Mouse (Mus musculus) forebrain, embryonic 11.5 days (tissue): Measurements from ENCODE around the gene Grm3. TPM values are rescaled to one million over a fixed set of nuclear protein-coding genes. Genes with fewer than 3 reads are reported as not detected.

ENCODE experiments used
- ATAC-seq: fragments of 200-750 bp; cut with Nextera tagmentation; replicated peaks from 2 replicates; pipeline ENCODE4 v1.8.0; 2017; ENCODE audit warnings: moderate TSS enrichment; ENCODE audit not compliant: low FRiP score
- DNase-seq: peaks from one replicate; pipeline ENCODE4 v3.0.0-alpha.2; 2017; ENCODE audit warnings: low spot score
- H3K27ac ChIP-seq: fragments of 300-500 bp; sonication (generic); 2 replicates; pipeline ENCODE4 v1.5.1; 2014; ENCODE audit warnings: low read depth, low read length
- H3K27me3 ChIP-seq: fragments of 300-500 bp; sonication (generic); 2 replicates; pipeline ENCODE4 v1.6.1; 2014; ENCODE audit warnings: mild to moderate bottlenecking, low read length, mixed read lengths; ENCODE audit not compliant: control insufficient read depth, insufficient read depth
- H3K36me3 ChIP-seq: fragments of 300-500 bp; sonication (generic); 2 replicates; pipeline ENCODE4 v1.6.1; 2014; ENCODE audit warnings: mild to moderate bottlenecking, low read length, moderate library complexity, mixed read lengths; ENCODE audit not compliant: control insufficient read depth, insufficient read depth
- H3K4me1 ChIP-seq: fragments of 300-500 bp; sonication (generic); replicated peaks from 2 replicates; pipeline ENCODE4 v1.6.1; 2014; ENCODE audit warnings: low read length, mixed read lengths; ENCODE audit not compliant: control insufficient read depth, insufficient read depth
- H3K4me2 ChIP-seq: fragments of 300-500 bp; sonication (generic); 2 replicates; pipeline ENCODE4 v1.6.1; 2014; ENCODE audit warnings: low read depth, mild to moderate bottlenecking, low read length, moderate library complexity, mixed read lengths; ENCODE audit not compliant: severe bottlenecking
- H3K4me3 ChIP-seq: fragments of 300-500 bp; sonication (generic); 2 replicates; pipeline ENCODE4 v1.5.1; 2014; ENCODE audit warnings: low read depth, low read length
- H3K9ac ChIP-seq: fragments of 300-500 bp; sonication (generic); 2 replicates; pipeline ENCODE4 v1.6.1; 2014; ENCODE audit warnings: low read length
- H3K9me3 ChIP-seq: fragments of 300-500 bp; sonication (generic); 2 replicates; pipeline ENCODE4 v1.6.1; 2016; ENCODE audit warnings: low read length, mixed read lengths; ENCODE audit not compliant: control insufficient read depth
- WGBS: fragments of 180-500 bp; shearing (Covaris S2); extraction: QIAGEN DNeasy Blood & Tissue Kit; methylation state at CpG from one replicate; pipeline ENCODE4 v1.1.7; 2014; 5-methylcytosine and 5-hydroxymethylcytosine counted together
- polyA plus RNA-seq: library from polyadenylated mRNA; unstranded; fragments of >200 nt; fragmentation: Nextera tagmentation; extraction: Ambion mirVana; gene quantifications from 2 replicates; pipeline ENCODE4 v1.2.1, GENCODE M21; 2014

The Grm3 gene
- polyA plus RNA-seq, 1 experiment from 2014 or later = 0.51 TPM

- ATAC-seq (no peak), DNase-seq (no peak)
- WGBS = 85% methylated on average over 3 of the region's 3 CpGs
- no peaks in the 10 kb centered on the region for H3K4me1 ChIP-seq
- H3K9ac ChIP-seq = no peak overlapping the region
- no peaks in the 10 kb centered on the region for H3K27me3 ChIP-seq
- no peaks in the 10 kb centered on the region for H3K9me3 ChIP-seq
- no peak overlapping the region for H3K4me2 ChIP-seq
- no peak overlapping the region for H3K27ac ChIP-seq
- no peak overlapping the region for H3K4me3 ChIP-seq
- H3K36me3 ChIP-seq = no peaks in the 10 kb centered on the region
Observed at GRCm38 (mm10) chr5:9477587-9477986, 247.4 kb downstream of the Grm3 start.

GRCm38 (mm10) chr5:9453298-9453697 lies 271.7 kb downstream of the Grm3 start:
- Histone ChIP-seq H3K27me3 (no peaks in the 10 kb centered on the region), H3K9ac (no peak overlapping the region), H3K27ac (no peak overlapping the region), H3K9me3 (no peaks in the 10 kb centered on the region), H3K4me2 (no peak overlapping the region), H3K4me1 (no peaks in the 10 kb centered on the region), H3K36me3 (no peaks in the 10 kb centered on the region), H3K4me3 (no peak overlapping the region)
- ATAC-seq = no peak
- 97% methylated on average over 2 of the region's 2 CpGs for WGBS
- no peak for DNase-seq

GRCm38 (mm10) chr5:9449570-9449969 lies 275.4 kb downstream of the Grm3 start:
- no peak for ATAC-seq
- H3K27me3 ChIP-seq = no peaks in the 10 kb centered on the region
- no peak overlapping the region for H3K9ac ChIP-seq
- H3K9me3 ChIP-seq = no peaks in the 10 kb centered on the region
- no peaks in the 10 kb centered on the region for H3K36me3 ChIP-seq
- 62% methylated on average over 5 of the region's 5 CpGs for WGBS
- no peak overlapping the region for H3K4me2 ChIP-seq
- H3K27ac ChIP-seq = no peak overlapping the region
- no peaks in the 10 kb centered on the region for H3K4me1 ChIP-seq
- DNase-seq = no peak
- H3K4me3 ChIP-seq = no peak overlapping the region

- DNase-seq (no peak), ATAC-seq (no peak)
- H3K9me3 ChIP-seq = no peaks in the 10 kb centered on the region
- H3K27ac ChIP-seq = no peak overlapping the region
- no peak overlapping the region for H3K9ac ChIP-seq
- H3K27me3 ChIP-seq = no peaks in the 10 kb centered on the region
- H3K4me1 ChIP-seq = no peaks in the 10 kb centered on the region
- H3K36me3 ChIP-seq = no peaks in the 10 kb centered on the region
- H3K4me3 ChIP-seq = no peak overlapping the region
- WGBS = 84% methylated on average over 6 of the region's 6 CpGs
- no peak overlapping the region for H3K4me2 ChIP-seq
Observed at GRCm38 (mm10) chr5:9448931-9449330, 276.0 kb downstream of the Grm3 start.

- 8% methylated on average over 1 of the region's 1 CpGs for WGBS
- Histone ChIP-seq H3K27ac (no peak overlapping the region), H3K4me3 (no peak overlapping the region), H3K27me3 (no peaks in the 10 kb centered on the region), H3K4me2 (no peak overlapping the region), H3K9ac (no peak overlapping the region), H3K9me3 (no peaks in the 10 kb centered on the region), H3K36me3 (no peaks in the 10 kb centered on the region), H3K4me1 (no peaks in the 10 kb centered on the region)
- DNase-seq (peak; percentile 57), ATAC-seq (no peak)
Observed at GRCm38 (mm10) chr5:9446146-9446545, 278.8 kb downstream of the Grm3 start.
